Mouse (Mus musculus) left cerebral cortex, postnatal 25 days (tissue): ENCODE data around the gene Shb. TPM values are rescaled to one million over a fixed set of nuclear protein-coding genes. Genes with fewer than 3 reads are reported as not detected.
A peak's percentile ranks its signal among the peaks of the same experiment; 100 is the strongest.

Source experiments
- DNase-seq, 2 experiments: peaks; one replicate each; pipeline ENCODE4 v3.0.0; 2022; ENCODE audit warnings: low spot score in 2 of 2, mixed read lengths in 1 of 2
- intact Hi-C: fragments of 180-260 bp; cut with DNase I; formaldehyde crosslinking; loops from one replicate; pipeline ENCODE4 v1.15.1; 2025
- total RNA-seq, 2 experiments: library from RNA; stranded (reverse); gene quantifications; 2 replicates each; pipeline ENCODE4 v1.2.3; 2021

The Shb gene
- total RNA-seq, 2 experiments from 2014 or later = 9.0 to 11.8 TPM

DNA sequence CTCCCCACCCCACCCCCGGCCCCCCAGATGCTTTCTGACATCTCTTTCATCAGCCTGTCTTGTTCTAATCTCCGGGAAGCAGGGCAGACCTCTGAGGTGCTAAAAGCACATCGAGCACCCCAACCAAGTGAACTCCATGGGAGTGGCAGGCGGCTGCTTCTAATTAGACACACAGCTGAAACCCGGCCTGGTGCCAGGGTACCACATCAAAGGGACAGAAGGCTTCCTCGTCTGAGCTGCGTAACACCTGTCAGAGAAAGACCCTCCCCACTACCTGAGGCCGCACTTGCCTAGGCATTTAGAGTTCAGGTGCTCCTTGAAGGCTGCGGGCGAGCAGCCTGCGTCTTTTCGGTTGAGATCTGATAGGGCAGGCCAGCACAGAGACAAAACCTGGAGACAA, 67.7 kb downstream of the Shb start:
- intact Hi-C loops = no loop called here
- no peak for DNase-seq

- intact Hi-C loops = no loop called here
- DNase-seq = no peak
These were observed 68.1 kb downstream of the Shb start for GRCm38 (mm10) chr4:45464123-45464522.

GRCm38 (mm10) chr4:45462628-45463027, 69.6 kb downstream of the Shb start:
- no peak for DNase-seq
- intact Hi-C loops = no loop called here

GRCm38 (mm10) chr4:45461661-45462060, 70.6 kb downstream of the Shb start:
- DNase-seq = no peak
- intact Hi-C loops = no loop called here

GRCm38 (mm10) chr4:45459375-45459774, 72.9 kb downstream of the Shb start:
- DNase-seq = no peak
- intact Hi-C loops = no loop called here

DNA sequence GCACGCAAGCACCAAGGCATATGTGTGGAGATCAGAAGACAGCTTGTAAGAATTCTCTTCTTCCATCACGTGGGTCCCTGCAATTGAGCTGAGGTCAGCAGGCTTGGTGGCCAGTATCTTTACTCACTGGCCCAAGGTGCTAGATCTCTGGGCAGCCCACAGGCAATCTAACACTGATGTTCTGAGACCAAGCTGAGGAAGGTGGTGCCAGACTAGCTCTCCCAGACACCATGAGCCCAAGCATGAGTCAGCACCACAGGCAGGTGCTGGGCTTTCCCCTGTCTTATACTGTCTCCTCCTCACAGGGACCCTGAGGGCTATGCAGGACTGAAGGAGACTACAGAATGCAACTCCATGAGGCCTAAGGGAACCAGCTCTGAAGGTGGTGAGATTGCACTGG, 74.7 kb downstream of the Shb start:
- intact Hi-C loops = no loop called here
- DNase-seq = no peak

GRCm38 (mm10) chr4:45455001-45455400, 77.3 kb downstream of the Shb start:
- DNase-seq = no peak
- intact Hi-C loops = no loop called here

- intact Hi-C loops = no loop called here
- no peak for DNase-seq
These were observed 78.9 kb downstream of the Shb start for GRCm38 (mm10) chr4:45453271-45453851.

DNA sequence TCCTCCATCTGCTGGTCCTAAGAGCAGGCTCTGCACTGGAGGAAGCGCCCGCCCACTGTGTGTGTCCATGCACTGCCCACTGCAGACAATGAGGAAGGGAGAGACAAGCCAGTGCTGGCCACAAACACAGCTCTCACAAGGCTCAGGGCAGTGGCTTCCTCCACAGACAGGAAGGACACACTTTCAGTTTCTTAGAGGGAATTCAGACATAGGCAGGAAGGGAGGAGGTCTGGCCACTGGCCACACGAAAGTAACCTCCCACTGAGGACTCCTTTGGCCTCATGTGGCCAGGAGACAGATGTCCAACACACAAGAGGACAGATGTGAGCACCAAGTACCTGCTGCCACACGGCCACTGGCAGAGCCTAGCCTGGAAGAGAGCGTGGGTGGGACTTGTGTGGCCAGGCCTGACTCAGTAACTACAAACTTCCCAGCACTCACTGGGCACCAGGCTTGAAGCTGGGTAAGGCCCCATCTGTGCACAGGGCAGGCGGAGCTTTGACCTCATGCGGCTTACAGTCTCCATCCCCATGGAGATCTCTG, 79.6 kb downstream of the Shb start:
- DNase-seq = peak in 1 of 2 experiments; percentile 46
- intact Hi-C loops = no loop called here

DNA sequence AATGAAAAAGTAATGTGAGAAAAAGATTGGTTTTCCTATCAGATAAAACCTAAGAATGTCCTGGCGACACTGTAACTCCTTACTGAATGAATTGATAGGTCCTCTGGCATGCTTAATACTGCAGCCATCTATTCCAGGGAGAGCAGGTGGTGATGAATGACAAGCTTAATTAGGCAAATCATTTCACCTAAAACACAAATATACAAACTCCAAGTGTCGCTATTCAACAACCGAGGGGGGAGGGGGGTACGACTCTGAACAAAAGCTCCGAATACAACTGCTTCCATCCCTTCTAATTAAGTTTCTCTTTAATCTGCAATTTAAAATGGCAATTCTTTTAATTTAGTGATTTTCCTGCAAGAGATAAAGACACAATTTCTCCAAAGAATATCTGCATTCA, 83.3 kb downstream of the Shb start:
- no peak for DNase-seq
- intact Hi-C loops = loop anchor here (5.0 kb wide), 1 partner anchor 78 kb away; no protein-coding TSS in a partner anchor

- peak in 1 of 2 experiments; percentile 17 for DNase-seq
- intact Hi-C loops = loop anchor here (5.0 kb wide), 1 partner anchor 79 kb away; no protein-coding TSS in a partner anchor
These were observed 83.8 kb downstream of the Shb start for GRCm38 (mm10) chr4:45448481-45448880.

DNA sequence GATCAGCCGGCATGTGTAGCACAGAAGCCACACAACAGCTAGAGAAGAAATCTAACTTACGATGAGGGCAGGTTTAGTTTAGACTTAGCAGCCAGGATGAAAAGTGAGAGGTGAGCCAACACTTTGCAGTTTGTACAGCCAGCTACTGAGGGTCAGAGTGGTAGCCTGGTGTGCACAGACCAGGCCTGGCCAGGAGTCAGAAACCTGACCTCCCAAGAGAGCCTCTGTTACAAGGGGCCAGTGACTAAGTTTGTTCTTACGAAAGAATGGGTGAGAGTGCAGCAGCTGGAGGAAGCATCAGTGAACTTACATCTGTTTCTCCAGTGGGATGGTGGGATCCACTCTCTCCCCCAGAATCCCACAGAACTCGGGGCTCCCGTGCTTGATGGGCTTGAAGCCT, 85.1 kb downstream of the Shb start:
- DNase-seq = no peak
- intact Hi-C loops = loop anchor here (5.0 kb wide), 1 partner anchor 80 kb away; no protein-coding TSS in a partner anchor

DNA sequence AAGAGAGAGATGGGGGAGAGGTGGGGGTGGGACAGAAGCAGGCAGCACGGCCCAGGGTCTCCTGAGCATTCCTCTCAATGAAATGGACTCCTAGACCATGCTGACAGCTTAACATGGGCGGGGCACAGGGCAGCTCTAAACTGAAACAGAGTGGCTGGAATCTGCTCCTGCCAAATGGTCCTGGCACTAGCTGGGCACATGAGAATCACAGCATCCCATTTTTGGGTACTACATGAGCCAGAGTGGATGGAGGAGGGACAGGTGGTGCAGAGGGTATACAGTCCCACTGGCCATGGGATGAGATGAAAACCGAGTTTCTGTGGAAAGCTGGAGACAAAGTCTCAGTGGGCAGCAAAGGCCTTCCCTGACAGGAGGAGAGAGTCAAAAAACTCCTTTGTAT, 87.0 kb downstream of the Shb start:
- intact Hi-C loops = loop anchor here (5.0 kb wide), 1 partner anchor 82 kb away; no protein-coding TSS in a partner anchor
- no peak for DNase-seq

GRCm38 (mm10) chr4:45444813-45445212, 87.5 kb downstream of the Shb start:
- intact Hi-C loops = loop anchor here (5.0 kb wide), 1 partner anchor 82 kb away; no protein-coding TSS in a partner anchor
- DNase-seq = no peak

- no peak for DNase-seq
- intact Hi-C loops = no loop called here
These were observed 88.6 kb downstream of the Shb start for GRCm38 (mm10) chr4:45443652-45444051.

- intact Hi-C loops = no loop called here
- DNase-seq = no peak
These were observed 90.0 kb downstream of the Shb start for GRCm38 (mm10) chr4:45442237-45442636.

DNA sequence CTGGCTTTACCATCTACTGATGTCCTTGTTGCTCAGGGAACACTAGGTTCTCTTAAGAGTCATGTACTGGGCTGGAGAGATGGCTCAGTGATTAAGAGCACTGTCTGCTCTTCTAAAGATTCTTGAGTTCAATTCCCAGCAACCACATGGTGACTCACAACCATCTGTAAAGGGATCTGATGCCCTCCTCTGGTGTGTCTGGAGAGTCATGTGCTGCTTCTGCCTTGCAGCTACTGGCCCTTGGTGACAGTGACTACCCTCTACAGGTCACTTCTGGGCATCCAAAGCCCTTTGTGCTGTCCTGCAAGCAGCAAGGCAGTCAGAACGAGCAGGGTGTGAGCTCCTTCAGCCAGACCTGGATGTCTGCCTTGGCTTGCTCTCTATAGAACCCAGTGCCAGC, 90.5 kb downstream of the Shb start:
- intact Hi-C loops = no loop called here
- no peak for DNase-seq

DNA sequence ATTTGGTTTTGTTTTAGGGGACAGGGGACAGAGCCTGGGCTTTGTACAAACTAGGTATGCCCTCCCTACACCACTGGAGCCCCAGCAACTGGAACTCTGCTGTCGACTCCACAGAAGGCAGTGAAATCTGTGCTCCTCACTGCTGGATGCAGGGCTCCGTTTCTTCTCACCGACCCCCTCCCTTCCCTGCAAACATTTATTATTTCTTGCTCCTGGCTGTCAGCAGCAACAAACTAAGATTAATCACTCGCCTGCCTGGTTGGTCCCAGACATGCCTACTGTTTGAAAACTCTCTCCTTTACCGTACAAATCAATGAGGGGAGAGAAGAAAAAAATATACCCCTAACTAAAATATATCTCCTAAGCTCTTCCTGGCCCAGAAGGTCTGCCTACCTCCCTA, 93.0 kb downstream of the Shb start:
- intact Hi-C loops = no loop called here
- no peak for DNase-seq

DNA sequence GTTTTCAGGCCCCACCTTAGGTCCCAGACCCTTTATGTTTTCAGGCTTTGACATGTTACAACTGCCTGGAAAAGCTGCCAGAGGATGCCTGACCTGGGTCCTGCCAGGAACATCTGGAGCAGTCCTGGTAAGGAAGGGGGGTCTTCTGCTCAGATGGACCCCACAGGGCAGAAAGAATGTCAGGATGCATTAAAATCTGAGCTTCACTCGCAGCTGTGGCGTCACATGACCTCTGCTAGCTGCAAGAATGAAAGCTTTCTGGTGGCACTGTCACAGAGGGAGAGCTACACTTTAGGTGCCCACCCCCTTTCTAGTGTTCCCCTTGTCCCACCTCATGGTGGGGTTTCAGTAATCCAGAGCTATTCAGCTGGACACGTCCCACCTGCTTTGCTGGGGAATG, 95.3 kb downstream of the Shb start:
- DNase-seq = no peak
- intact Hi-C loops = no loop called here

- intact Hi-C loops = no loop called here
- DNase-seq = no peak
These were observed 95.8 kb downstream of the Shb start for GRCm38 (mm10) chr4:45436383-45436913.

GRCm38 (mm10) chr4:45435899-45436298, 96.4 kb downstream of the Shb start:
- no peak for DNase-seq
- intact Hi-C loops = no loop called here
